In the genomic region with DNA sequence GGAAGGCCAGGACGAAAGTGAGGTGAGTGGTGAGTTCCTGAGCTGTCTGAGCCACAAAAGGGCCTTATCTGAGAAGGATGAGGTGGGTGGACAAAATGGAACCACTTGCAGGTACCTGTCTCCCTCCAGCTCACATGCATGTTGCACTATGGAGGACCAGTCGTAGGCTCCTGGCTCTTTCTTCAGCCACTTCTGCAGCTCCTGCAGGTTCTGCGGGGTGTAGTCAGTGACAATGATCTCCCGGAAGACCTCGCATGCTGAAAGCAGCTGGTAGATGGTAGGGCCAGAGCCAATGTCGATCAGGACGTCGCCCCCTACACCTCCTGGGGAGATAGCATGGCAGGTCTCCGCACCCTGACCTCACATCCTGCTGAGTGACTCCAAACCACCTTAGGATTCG, we compare ENCODE assay signal across 29 mouse cellular contexts. TPM values are rescaled to one million over a fixed set of nuclear protein-coding genes. Genes with fewer than 3 reads are reported as not detected.
DNase-seq lines count a peak whose midpoint lies in the region; ATAC-seq and TF ChIP-seq lines count a peak whose summit lies in the region.
"Had no signal": no experiment of that assay in that cellular context is flagged by ENCODE, and none has a peak within 500 bp of the region (broad histone marks: within the 10 kb centered on the region; RNA-seq: fewer than 3 reads in every experiment).

No protein-coding gene starts in this region.

- H3K27me3 ChIP-seq in kidney, adult 2 months (replicated peaks; ENCODE audit: control insufficient read depth, insufficient read depth, low read length): no peaks in the 10 kb centered on the region
- H3K27me3 ChIP-seq in lung, postnatal 0 days (replicated peaks; ENCODE audit: insufficient read depth, low read length): no peaks in the 10 kb centered on the region
- H3K27me3 ChIP-seq: heart, embryonic 15.5 days; intestine, embryonic 15.5 days had no signal

- no peaks in the 10 kb centered on the region for H3K9me3 ChIP-seq in lung, postnatal 0 days (ENCODE audit: low read length)
- H3K9me3 ChIP-seq: heart, embryonic 15.5 days; hindbrain, embryonic 10.5 days; hindbrain, embryonic 13.5 days; intestine, embryonic 15.5 days had no signal

- TF ChIP-seq EP300 in lung, postnatal 0 days (IDR thresholded peaks at IDR 0.05): no peak

- intact Hi-C loops in gastrocnemius, adult 2 months (cut with DNase I): no loop called here

- H3K9ac ChIP-seq in lung, postnatal 0 days (replicated peaks; ENCODE audit: low read depth): no peak overlapping the region
- H3K9ac ChIP-seq: heart, embryonic 15.5 days; hindbrain, embryonic 13.5 days; intestine, embryonic 15.5 days had no signal

- WGBS in kidney, adult 2 months: 70% methylated on average over 10 of the region's 10 CpGs
- 68% methylated on average over 10 of the region's 10 CpGs for WGBS in lung, postnatal 0 days

- peak overlapping the region; percentile 54 for H3K4me3 ChIP-seq in gastrocnemius, adult 2 months
- H3K4me3 ChIP-seq in kidney, adult 2 months (ENCODE audit: insufficient read depth, low read depth, low read length): peak overlapping the region; percentile 43
- H3K4me3 ChIP-seq in lung, postnatal 0 days (ENCODE audit: low read depth, low read length): no peak overlapping the region; the same call in 1 of the 2 replicates
- H3K4me3 ChIP-seq: heart, adult 2 months; heart, embryonic 15.5 days; hindbrain, embryonic 10.5 days; hindbrain, embryonic 13.5 days; intestine, embryonic 15.5 days had no signal

- no peak for ATAC-seq in lung, postnatal 0 days
- ATAC-seq: CD4-positive, CD25-positive, alpha-beta regulatory T cell, adult 4 months; forebrain, embryonic 14.5 days; intestine, embryonic 15.5 days had no signal

- DNase-seq in gastrocnemius, adult 2 months: no peak
- no peak for DNase-seq in gastrocnemius, postnatal 10 days
- no peak for DNase-seq in kidney, adult 2 months
- DNase-seq in kidney, postnatal 14 days: no peak
- no peak for DNase-seq in lung, postnatal 0 days (ENCODE audit: low spot score)
- no peak for DNase-seq in lung, postnatal 4 days
- DNase-seq: adrenal gland, adult 2 months; adrenal gland, postnatal 14 days; cerebellum, adult 11 months; cerebellum, adult 2 months; cerebellum, adult 9-11 months; cerebellum, postnatal 25 days; gastrocnemius, postnatal 14 days; heart, adult 2 months; heart, postnatal 10 days; heart, postnatal 36 days had no signal

- H3K4me1 ChIP-seq in kidney, adult 2 months (ENCODE audit: control insufficient read depth, insufficient read depth, low read length): peaks cover 20% of the 10 kb centered on the region
- H3K4me1 ChIP-seq in lung, postnatal 0 days (ENCODE audit: insufficient read depth, low read depth, low read length): no peaks in the 10 kb centered on the region; the same call in 1 of the 2 replicates
- H3K4me1 ChIP-seq: intestine, embryonic 15.5 days had no signal

- no peaks in the 10 kb centered on the region for H3K36me3 ChIP-seq in kidney, adult 2 months (ENCODE audit: control insufficient read depth, insufficient read depth, low read length)
- H3K36me3 ChIP-seq in lung, postnatal 0 days (ENCODE audit: insufficient read depth, low read length): no peaks in the 10 kb centered on the region
- H3K36me3 ChIP-seq: heart, embryonic 15.5 days; hindbrain, embryonic 10.5 days; hindbrain, embryonic 13.5 days; intestine, embryonic 15.5 days had no signal

- TF ChIP-seq CTCF in gastrocnemius, adult 2 months (IDR thresholded peaks at IDR 0.05): no peak
- no peak for TF ChIP-seq CTCF in kidney, adult 2 months (conservative IDR thresholded peaks at IDR 0.05; ENCODE audit: insufficient read depth, insufficient read length, low read depth, low read length)
- TF ChIP-seq CTCF in lung, postnatal 0 days (IDR thresholded peaks at IDR 0.05): no peak

- H3K27ac ChIP-seq in gastrocnemius, adult 2 months: no peak overlapping the region; the same call in 1 of the 2 replicates
- H3K27ac ChIP-seq in kidney, adult 2 months (ENCODE audit: insufficient read depth, low read depth, low read length): peak overlapping the region; percentile 85
- no peak overlapping the region for H3K27ac ChIP-seq in lung, postnatal 0 days (ENCODE audit: low read length)
- H3K27ac ChIP-seq: heart, adult 2 months; heart, embryonic 15.5 days; hindbrain, embryonic 10.5 days; hindbrain, embryonic 13.5 days; intestine, embryonic 15.5 days had no signal

- TF ChIP-seq POLR2A in kidney, adult 2 months (IDR thresholded peaks at IDR 0.05; ENCODE audit: low read depth, low read length): no peak

- H3K4me2 ChIP-seq in lung, postnatal 0 days (replicated peaks; ENCODE audit: low read depth, low read length): peak overlapping the region; percentile 25
- H3K4me2 ChIP-seq: heart, embryonic 11.5 days; heart, embryonic 15.5 days; hindbrain, embryonic 13.5 days; intestine, embryonic 15.5 days had no signal

RNA-seq across cellular contexts. Expression of gene Inmt, which starts 1.7 kb away (rescaled TPM):
- total RNA-seq in gastrocnemius, adult 2 months (2021): 10 to 100 TPM; 15.5 to 33.0 TPM
- total RNA-seq in gastrocnemius, postnatal 10 days (2021): under 1 TPM; 0.25 to 0.89 TPM
- polyA plus RNA-seq in kidney, adult 2 months (2012; rRNA removed): 27.0 and 30.3 TPM in 2 replicates
- polyA plus RNA-seq in lung, postnatal 0 days (2015; fragmentation: Nextera tagmentation; extraction: Ambion mirVana): 194 and 256 TPM in 2 replicates
- total RNA-seq: common myeloid progenitor, adult 5-6 weeks; gastrocnemius, postnatal 4 days; heart, postnatal 10 days had no signal
- polyA plus RNA-seq: C2C12; CD4-positive, CD25-positive, alpha-beta regulatory T cell, adult 4 months; forebrain, embryonic 14.5 days; heart, embryonic 11.5 days; heart, embryonic 15.5 days; hindbrain, embryonic 13.5 days; hindbrain, embryonic 16.5 days had no signal

RNA-seq across cellular contexts. Expression of gene Mindy4, which starts 30.0 kb away (rescaled TPM):
- total RNA-seq in gastrocnemius, adult 2 months (2021): 1 to 10 TPM; 2.7 to 3.8 TPM
- total RNA-seq in gastrocnemius, postnatal 10 days (2021): 1 to 10 TPM; 3.3 to 4.1 TPM
- polyA plus RNA-seq in kidney, adult 2 months (2012; rRNA removed): 14.3 and 14.6 TPM in 2 replicates
- polyA plus RNA-seq in lung, postnatal 0 days (2015; fragmentation: Nextera tagmentation; extraction: Ambion mirVana): 14.4 and 15.5 TPM in 2 replicates

RNA-seq across cellular contexts. Expression of gene Crhr2, which starts 40.4 kb away (rescaled TPM):
- 10 to 100 TPM; 27.2 to 31.9 TPM for total RNA-seq in gastrocnemius, adult 2 months (2021)
- 1 to 10 TPM; 3.4 to 4.8 TPM for total RNA-seq in gastrocnemius, postnatal 10 days (2021)
- 0.98 and 1.5 TPM in 2 replicates for polyA plus RNA-seq in kidney, adult 2 months (2012; rRNA removed)
- 0.17 and 0.38 TPM in 2 replicates for polyA plus RNA-seq in lung, postnatal 0 days (2015; fragmentation: Nextera tagmentation; extraction: Ambion mirVana)
- total RNA-seq: adrenal gland, adult 2 months; adrenal gland, postnatal 14 days; common myeloid progenitor, adult 5-6 weeks; MEL had no signal
- polyA plus RNA-seq: CD4-positive, CD25-positive, alpha-beta regulatory T cell, adult 4 months; embryonic facial prominence, embryonic 11.5 days had no signal

Comparison
In these comparisons a context has a peak if more than half of its experiments do, and no peak if none do; other contexts are left out.
1. RNA of gene Inmt, which starts 1.7 kb away (total RNA-seq): 15.5 to 33.0 TPM in gastrocnemius, adult 2 months; 0.25 to 0.89 TPM in gastrocnemius, postnatal 10 days; every median in the first group is over 4 times any median in the second.
2. RNA of gene Crhr2, which starts 40.4 kb away (total RNA-seq): 27.2 to 31.9 TPM in gastrocnemius, adult 2 months; 3.4 to 4.8 TPM in gastrocnemius, postnatal 10 days; every median in the first group is over 4 times any median in the second.